Mouse (Mus musculus) T-helper 1 cell (primary cell): Measurements from ENCODE around the gene Chac1.

ENCODE experiments used
- in situ Hi-C: fragments of 300-600 bp; cut with MboI, MseI; formaldehyde crosslinking; loops from one replicate; pipeline ENCODE4 v1.15.1; 2025; ENCODE audit warnings: high pct_unique_total_duplicates

Chac1 gene

DNA sequence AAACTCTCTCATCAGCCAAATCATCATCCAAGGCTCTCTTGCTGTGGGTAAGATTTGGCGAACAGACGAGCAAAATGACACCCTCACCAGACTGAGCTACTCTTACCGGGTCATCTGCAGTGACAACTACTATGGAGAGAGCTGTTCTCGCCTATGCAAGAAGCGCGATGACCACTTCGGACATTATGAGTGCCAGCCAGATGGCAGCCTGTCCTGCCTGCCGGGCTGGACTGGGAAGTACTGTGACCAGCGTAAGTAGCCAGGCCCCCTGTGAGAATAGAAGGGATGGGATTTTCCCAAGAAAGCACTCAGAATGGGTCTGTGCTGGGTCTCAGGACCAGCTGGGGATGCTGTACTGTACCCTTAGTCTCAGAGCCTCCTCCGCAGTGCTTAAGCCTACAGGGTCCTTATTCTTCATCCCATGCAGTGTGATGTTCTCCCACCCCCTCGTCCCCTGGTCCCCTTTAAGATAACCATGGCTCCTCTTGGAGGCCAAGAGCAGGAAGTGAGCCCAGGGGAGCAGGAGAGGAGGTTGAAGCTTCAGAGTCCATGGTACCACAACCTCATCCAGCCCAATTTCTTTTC lies 23.0 kb upstream of the Chac1 start:
- in situ Hi-C loops = no loop called here

DNA sequence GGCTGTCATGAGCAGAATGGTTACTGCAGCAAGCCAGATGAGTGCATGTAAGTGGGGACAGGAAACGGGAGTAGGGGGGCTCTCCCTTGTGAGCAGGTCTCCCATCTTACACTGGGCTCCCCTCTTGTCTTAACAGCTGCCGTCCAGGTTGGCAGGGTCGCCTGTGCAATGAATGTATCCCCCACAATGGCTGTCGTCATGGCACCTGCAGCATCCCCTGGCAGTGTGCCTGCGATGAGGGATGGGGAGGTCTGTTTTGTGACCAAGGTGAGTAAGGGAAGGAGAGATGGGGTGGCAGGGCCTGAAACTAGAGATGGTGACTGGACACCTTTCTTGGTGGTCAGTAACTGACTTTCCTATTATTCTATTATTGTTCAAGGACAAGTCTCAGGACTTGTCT lies 22.5 kb upstream of the Chac1 start:
- in situ Hi-C loops = no loop called here

DNA sequence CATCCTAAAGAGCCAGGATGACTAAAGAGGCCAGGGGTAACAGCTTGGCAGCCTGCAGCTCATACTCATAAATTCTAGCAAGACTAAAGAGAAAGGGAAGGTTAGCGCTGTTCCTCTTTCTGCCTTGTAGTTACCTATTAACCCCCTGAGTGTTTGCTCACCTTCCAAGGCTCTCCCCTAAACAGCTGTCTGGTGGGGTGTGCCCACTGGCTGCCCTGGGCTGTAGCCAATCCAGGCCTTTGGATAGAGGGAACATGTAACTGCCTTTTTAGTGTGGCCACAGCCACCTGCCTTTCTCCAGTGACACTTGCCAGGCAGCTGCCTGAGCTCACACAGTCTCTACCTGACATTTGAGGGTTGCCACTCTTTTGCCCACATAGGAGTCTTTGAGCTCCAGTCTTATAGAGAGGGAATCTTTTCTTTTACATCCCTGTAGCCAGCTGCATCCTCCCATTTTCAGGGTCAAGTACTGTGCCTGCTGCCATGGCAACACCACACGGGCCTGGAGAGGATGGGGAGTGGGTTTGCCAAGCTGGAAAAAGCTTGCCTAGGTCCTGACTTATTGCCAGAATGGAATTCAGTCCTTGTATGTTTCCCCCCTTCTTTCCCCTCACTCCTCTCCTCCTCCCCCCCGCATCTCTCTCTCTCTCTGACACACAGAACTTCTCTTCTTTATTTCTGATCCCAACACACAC lies 21.8 kb upstream of the Chac1 start:
- in situ Hi-C loops = no loop called here

DNA sequence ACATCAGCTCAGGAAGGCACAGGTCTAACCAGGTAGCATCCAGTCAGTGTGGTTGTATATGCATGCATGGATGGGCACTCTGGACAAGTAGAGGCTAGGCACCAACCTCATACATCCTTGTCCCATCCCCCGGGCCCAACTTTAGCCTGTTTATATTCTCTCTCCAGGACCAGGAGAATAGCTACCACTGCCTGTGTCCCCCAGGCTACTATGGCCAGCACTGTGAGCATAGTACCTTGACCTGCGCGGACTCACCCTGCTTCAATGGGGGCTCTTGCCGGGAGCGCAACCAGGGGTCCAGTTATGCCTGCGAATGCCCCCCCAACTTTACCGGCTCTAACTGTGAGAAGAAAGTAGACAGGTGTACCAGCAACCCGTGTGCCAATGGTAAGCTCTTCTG lies 20.2 kb upstream of the Chac1 start:
- in situ Hi-C loops = no loop called here

DNA sequence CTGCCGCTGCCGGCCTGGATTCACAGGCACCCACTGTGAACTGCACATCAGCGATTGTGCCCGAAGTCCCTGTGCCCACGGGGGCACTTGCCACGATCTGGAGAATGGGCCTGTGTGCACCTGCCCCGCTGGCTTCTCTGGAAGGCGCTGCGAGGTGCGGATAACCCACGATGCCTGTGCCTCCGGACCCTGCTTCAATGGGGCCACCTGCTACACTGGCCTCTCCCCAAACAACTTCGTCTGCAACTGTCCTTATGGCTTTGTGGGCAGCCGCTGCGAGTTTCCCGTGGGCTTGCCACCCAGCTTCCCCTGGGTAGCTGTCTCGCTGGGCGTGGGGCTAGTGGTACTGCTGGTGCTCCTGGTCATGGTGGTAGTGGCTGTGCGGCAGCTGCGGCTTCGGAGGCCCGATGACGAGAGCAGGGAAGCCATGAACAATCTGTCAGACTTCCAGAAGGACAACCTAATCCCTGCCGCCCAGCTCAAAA lies 18.8 kb upstream of the Chac1 start:
- in situ Hi-C loops = no loop called here

DNA sequence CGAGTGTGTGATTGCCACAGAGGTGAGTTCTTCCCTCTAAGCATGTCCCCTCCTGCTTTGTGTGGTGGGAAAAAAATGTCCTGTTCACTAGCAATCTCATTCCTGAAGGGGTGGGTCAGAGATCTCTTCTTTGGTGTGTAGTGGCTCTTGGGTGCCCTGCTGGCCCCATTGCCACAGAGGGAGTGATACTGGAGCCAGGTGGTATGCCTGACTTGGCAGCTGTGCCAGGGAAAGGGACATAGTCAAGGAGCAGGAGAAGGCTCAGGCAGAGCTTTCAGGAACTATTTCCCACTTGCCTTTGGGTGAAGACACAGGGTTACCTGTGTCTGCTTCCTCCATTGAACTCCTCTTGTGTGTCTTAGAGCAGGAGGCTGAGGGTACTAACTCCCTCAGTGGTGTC lies 16.9 kb upstream of the Chac1 start:
- in situ Hi-C loops = no loop called here

DNA sequence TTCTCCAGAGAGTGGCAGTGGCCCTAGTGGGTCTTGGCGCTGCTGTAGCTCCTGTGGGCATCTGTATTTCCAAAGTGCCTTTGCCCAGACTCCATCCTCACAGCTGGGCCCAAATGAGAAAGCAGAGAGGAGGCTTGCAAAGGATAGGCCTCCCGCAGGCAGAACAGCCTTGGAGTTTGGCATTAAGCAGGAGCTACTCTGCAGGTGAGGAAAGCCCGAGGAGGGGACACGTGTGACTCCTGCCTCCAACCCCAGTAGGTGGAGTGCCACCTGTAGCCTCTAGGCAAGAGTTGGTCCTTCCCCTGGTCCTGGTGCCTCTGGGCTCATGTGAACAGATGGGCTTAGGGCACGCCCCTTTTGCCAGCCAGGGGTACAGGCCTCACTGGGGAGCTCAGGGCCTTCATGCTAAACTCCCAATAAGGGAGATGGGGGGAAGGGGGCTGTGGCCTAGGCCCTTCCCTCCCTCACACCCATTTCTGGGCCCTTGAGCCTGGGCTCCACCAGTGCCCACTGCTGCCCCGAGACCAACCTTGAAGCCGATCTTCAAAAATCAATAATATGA lies 16.0 kb upstream of the Chac1 start:
- in situ Hi-C loops = no loop called here

DNA sequence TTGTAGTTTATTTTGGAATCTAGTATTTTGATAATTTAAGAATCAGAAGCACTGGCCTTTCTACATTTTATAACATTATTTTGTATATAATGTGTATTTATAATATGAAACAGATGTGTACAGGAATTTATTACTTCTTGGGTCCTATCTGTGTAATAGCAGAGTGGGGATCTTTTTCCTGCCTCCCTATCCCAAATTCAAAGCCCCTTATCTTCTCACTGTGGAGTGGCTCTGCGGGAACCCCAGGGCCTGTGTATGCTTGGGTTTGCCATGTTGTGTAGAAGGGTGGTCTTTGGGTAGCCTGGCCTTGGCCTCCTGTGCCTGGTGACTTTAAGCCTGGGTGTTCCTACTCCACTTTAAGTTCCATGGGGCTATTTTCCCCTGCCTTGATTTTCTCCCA lies 15.5 kb upstream of the Chac1 start:
- in situ Hi-C loops = no loop called here

DNA sequence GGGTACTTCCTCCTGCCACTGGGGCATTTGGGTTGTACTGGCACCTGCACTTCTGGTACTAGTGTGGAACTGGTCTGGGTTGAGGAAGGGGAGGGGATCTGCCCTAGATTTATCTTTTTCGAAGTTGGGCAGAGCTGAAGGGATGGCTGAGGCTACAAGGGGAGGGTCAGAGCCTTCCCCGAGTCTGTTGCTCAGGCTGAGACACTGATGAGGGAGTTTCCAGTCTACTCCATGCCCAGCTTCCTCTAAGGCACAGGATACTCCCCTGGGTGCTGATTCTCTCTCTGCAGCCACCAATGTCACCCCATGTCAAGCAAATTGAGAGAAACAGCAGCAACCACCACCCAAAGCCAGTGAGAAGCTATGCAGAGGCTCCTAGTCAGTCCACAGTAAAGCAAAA lies 15.0 kb upstream of the Chac1 start:
- in situ Hi-C loops = no loop called here

DNA sequence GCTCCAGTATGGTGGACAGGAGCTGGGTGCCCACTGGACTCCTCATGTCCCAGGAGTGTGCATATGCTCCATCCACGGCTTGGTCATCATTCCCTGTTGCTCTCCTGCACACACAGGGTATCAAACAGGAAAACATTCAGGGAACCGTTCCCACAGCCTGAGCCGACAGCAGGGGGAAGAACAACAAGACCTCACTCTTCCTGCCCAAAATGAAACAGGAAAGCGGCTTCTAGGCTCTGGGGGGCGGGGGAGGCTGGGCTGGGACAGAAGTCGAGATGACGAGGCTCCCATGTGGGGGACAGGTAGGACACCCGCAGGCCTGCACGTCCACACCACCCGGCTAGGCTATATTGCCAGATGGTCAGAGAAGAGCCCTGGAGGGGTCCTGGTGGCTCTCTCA lies 14.6 kb upstream of the Chac1 start:
- in situ Hi-C loops = no loop called here

DNA sequence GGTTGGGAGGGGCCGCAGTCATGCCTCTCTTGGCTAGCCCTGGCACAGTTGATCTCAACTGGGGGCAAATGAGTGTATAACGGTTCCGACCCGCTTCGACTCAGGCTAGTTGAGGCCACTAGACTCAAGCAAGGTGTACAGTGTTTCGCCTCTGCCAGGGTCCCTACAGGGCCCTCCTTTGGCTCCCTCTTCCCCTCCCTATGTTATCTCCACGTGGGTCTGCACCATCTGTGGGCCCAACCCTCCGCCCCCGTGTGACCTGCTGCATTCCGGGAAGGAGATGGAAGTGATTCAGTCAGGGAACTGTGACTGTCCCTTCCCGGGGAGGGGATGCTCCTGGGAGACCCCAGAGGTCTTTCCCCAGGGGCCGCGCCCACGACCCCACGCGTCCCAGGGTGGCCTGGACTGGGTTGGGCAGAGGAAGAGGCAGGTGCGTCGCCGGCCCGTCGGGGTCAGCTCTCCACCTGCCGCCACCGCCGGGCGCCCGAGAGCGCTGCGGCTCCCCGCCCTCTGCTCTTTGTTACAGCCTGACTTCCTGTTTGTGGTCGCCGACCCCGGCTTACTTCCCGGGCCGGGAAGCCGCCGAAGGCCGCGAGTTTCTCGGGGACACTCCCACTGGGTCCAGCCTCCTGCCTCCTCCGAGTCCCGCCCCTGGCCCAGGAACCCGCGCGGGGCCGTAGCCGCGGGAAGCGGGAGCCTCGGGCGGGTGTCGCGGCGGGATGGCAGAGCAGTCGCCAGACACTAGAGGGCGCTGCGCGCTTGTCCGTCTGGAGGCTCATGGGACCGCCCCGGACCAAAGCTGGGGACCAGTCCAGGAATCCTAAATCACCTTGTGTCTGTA lies 13.4 kb upstream of the Chac1 start:
- in situ Hi-C loops = no loop called here

DNA sequence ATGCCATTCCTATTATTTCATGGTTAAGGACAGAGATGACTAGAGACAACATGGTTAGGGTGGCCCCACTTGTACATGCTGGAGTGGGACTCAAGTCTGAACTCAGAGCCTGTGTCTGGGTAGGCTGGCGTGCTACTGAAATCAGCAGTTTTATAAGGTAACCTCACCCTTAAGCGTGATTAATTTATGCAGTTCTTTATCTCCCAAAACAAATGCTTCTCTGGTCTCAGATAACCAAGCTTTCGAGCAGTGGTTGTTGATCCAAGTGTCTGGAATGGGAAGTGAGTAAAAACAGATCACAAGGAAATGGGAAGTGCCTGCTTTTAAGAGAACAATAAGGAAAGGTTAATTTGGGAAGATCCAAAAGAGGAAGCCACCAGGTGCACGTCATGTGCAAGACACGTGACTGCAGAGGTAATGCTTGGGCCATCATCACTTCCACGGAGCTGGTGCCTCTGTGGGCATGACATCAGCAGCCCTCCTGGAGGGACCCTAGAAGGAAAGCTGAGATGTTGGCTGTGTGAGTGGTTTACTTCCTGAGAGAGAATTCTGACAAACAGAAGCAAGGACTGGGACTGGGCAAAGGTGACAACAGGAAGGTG lies 6.4 kb upstream of the Chac1 start:
- in situ Hi-C loops = no loop called here

DNA sequence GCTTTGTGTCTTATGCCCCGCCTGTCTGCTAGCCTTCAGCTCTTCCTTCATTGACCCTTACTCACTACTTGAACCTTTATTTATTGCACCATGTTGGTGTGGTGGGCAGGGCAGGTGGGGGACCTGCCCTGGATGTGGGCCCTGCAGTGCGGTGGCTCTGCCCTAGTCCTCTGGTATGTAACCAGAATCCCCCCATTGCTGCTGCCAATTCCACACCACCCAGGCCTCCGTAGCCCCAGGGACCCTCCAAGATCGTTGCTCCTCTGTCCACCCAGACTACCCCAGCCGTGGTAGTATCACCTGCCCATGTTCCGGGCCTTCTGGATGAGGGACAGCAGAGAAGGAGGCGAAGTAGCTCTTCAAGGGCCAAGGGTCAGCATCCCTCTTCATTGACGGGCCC lies 2.7 kb downstream of the Chac1 start:
- in situ Hi-C loops = no loop called here

DNA sequence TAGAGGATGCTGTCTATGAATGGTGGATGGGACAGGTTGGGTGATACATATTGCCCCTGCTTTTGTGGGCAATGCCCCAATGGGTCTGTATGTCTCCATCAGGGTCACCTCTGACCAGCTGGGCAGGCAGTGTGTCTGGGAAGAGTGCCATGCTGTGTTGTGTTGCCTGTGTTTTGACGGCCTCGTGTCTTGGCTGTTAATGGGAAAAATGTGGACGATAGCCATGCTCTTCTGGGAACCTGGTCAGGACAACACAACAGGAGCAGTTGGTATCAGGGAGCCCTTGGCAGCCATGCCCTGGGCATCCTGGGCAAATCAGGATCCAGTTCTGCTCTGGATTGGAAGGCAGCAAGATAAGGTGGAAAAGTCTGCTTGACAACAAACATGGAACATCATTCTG lies 4.1 kb downstream of the Chac1 start:
- in situ Hi-C loops = no loop called here

DNA sequence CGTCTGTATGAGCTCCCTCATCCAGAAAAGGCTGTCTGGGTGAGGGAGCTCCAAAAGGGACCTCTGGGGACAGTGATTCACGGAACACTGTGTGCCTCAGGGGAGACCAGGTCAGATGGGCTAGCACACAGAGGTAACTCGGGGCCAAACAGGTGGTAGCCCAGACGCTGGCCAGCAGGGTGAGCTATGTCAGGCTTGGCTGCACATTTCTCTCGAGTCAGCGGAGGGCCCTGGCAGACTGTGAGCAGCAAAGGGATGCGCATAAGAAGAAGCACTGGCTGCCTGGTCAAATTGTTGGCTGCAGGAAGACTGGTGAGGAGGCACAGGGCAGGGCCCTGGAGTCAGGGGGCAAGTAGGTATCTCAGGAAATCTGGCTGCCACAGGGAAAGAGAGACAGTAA lies 4.6 kb downstream of the Chac1 start:
- in situ Hi-C loops = no loop called here

DNA sequence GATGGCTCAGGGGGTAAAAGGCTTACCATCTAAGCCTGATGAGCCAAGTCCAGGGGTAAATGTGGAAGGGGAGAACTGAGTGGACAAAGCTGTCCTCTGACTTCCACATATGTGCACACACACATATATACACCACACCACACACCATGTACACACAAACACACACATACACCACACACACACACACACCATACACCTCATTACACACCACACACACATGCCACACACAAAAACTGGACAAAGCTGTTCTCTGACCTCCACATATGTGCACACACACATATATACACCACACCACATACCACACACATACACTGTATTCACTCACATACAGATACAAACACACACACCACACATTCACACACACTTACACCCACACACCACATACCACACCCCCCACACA lies 5.3 kb downstream of the Chac1 start:
- in situ Hi-C loops = no loop called here

DNA sequence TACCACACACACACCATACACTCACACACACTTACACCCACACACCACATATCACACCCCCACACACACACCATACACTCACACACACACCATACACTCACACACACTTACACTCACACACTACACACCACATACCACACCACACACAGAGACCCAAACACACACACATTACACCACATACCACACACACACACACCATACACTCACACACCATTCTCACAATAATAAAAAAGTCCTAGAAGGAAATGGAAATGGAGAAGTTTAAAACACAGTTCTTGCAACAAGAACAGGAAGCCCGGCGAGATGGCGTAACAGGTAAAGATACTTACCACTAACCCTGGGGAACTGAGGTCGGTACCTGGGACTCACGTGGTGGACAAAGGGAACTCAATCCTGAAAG lies 5.8 kb downstream of the Chac1 start:
- in situ Hi-C loops = no loop called here

DNA sequence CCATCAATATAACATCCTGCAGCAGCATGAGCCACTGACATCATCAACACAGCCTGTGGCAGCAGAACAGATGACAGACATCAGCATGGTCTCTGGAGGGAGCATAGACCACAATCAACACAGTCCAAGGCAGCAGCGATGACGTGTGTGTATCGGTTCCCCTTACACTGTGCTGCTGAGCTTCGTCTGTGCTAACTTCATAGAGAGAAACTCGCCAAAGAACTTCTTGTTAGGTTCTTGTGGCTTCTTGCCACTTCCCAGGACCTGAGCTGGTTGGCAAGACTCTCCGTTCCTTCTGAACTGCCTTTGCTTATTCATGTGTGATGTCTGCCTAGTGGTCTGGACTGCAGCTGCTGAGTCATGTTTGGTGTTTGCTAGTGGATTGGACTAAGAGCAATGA lies 7.2 kb downstream of the Chac1 start:
- in situ Hi-C loops = no loop called here

DNA sequence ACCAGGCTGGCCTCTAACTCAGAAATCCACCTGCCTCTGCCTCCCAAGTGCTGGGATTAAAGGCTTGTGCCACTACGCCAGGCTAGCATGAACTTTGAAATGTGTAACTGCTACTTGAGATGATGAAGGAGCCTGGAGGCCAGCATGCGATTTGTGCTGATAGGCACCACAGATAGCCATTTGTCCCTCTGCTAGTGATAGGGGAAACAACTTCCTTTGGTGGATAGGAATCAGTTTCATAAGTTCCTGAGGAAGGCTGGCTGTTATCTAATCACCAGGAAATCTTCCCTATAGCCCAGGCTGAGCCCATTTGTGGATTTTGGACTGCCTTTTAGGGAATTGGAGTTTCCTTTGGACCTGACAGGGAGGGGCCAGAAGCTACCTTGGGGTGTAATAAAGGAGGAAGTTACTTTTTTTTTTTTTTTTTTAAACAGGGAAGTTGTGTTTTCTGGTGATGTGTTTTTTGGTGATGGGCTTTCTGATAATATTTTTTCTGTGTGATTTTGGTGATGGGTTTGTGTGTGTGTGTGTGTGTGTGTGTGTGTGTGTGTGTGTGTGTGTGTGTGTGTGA lies 8.8 kb downstream of the Chac1 start:
- in situ Hi-C loops = no loop called here

DNA sequence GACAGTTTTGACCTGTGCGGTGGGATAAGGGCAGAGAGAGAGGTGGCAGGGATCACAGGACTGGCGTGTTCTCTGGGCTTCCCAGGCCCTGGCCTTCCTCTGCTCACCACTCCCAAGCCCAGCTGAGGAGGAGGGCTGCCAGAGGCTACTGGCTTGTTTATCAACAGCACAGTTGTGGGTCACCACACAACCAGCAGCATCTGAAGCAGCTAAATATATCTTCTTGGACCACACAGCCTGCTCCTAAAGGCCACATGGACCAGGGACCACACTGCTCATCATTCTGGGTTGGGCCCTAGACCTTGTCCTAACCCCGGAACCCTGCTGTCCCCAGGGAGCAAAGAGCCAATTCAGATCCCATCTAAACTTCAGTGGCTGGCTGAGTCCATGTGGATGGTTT lies 13.9 kb downstream of the Chac1 start:
- in situ Hi-C loops = no loop called here

DNA sequence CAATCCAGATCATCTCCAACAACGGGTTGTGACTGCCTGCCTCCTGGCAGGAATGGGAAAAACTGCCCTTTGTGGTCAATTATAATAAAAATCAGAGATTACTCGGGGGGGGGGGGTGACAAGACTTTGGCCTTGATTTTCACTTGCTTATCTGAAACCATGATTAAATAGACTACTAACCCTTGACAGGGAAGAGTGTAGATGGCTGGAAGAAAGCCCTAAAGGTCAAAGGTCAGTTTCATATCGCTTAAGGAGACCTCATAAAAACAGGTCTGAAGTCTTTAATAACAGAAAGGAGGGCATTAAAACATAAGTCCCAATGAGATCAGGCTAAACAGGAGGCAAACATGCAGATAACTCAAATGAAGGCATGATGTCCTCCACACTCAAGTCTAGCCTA lies 16.3 kb downstream of the Chac1 start:
- in situ Hi-C loops = no loop called here

DNA sequence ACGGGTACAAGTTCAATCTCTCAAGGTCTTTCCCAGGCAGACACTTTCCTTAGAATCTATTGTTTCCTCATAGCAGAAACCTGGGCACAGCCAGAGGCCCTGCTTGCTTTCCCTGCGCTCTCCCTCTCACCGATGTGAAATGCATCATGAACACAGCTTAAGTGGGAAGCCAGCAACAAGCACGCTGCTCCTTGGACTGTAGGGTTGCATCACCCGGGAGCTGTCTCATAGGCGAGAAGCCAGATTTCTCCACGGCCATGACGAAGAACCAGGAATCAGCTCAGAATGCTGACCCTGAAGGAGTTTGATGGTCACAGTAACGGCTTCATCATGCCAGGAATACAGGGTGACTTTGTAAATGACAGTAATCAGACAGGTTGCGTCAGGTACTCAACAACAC lies 19.1 kb downstream of the Chac1 start:
- in situ Hi-C loops = no loop called here
